Mouse (Mus musculus) G1E (cell line): ENCODE data around the gene Slc13a2. TPM values are rescaled to one million over a fixed set of nuclear protein-coding genes. Genes with fewer than 3 reads are reported as not detected.

Experiments
- ATAC-seq: 2 replicates; pipeline ENCODE4 v1.8.0; 2016; ENCODE audit warnings: mild to moderate bottlenecking; ENCODE audit not compliant: insufficient number of reproducible peaks, poor library complexity, low FRiP score, severe bottlenecking; ENCODE audit errors: extremely low read depth
- DNase-seq: peaks from one replicate; pipeline ENCODE4 v3.0.0; 2012; ENCODE audit warnings: low spot score
- H3K27me3 ChIP-seq: 2 replicates; pipeline ENCODE4 v1.6.1; 2012; ENCODE audit warnings: mild to moderate bottlenecking, low read length, inconsistent platforms; ENCODE audit not compliant: insufficient read depth
- H3K36me3 ChIP-seq: replicated peaks from 2 replicates; pipeline ENCODE3; 2012; ENCODE audit warnings: mild to moderate bottlenecking, inconsistent platforms
- H3K4me1 ChIP-seq: 2 replicates; pipeline ENCODE4 v1.6.1; 2012; ENCODE audit warnings: low read depth, low read length, inconsistent platforms, mixed read lengths; ENCODE audit not compliant: insufficient read depth
- H3K4me3 ChIP-seq: 2 replicates; pipeline ENCODE4 v1.5.1; 2012; ENCODE audit warnings: low read depth, mild to moderate bottlenecking, inconsistent platforms, low read length, moderate library complexity, mixed read lengths
- H3K9me3 ChIP-seq: replicated peaks from 2 replicates; pipeline ENCODE4 v1.6.1; 2012; ENCODE audit warnings: inconsistent platforms
- CTCF ChIP-seq: IDR thresholded peaks from 2 replicates; pipeline ENCODE4 v1.5.1; 2012; ENCODE audit warnings: low read depth, low read length, inconsistent platforms, mixed read lengths
- GATA1 ChIP-seq: IDR thresholded peaks from 2 replicates; pipeline ENCODE4 v1.6.1; 2012; ENCODE audit warnings: borderline replicate concordance, low read length, inconsistent platforms, mixed read lengths
- GATA2 ChIP-seq: IDR thresholded peaks from 2 replicates; pipeline ENCODE4 v1.6.1; 2012; ENCODE audit warnings: low read depth, low read length, inconsistent platforms, borderline replicate concordance
- POLR2AphosphoS5 ChIP-seq: IDR thresholded peaks from 2 replicates; pipeline ENCODE4 v1.6.1; 2012; ENCODE audit warnings: low read depth, low read length, inconsistent platforms; ENCODE audit not compliant: insufficient replicate concordance
- TAL1 ChIP-seq: conservative IDR thresholded peaks from 2 replicates; pipeline ENCODE4 v1.6.1; 2012; ENCODE audit warnings: low read depth, low read length, inconsistent platforms, mixed read lengths
- polyA plus RNA-seq: library from polyadenylated mRNA; stranded (reverse); fragments of >175 nt; gene quantifications from 2 replicates; pipeline ENCODE4 v1.2.3, GENCODE M21; 2012
- total RNA-seq, 2 experiments: library from RNA; stranded (forward) in 1 of 2; stranded (reverse) in 1 of 2; fragments of 200-1000 nt in 1 of 2; fragments of >200 nt in 1 of 2; fragmentation: Nextera tagmentation in 1 of 2; gene quantifications; 2 replicates each; pipeline ENCODE4 v1.2.3; 2014 to 2017

The Slc13a2 gene
- total and polyA plus RNA-seq, 3 experiments = not detected

- Histone ChIP-seq H3K9me3 (no peaks in the 10 kb centered on the region), H3K4me3 (no peak overlapping the region), H3K36me3 (no peaks in the 10 kb centered on the region), H3K27me3 (peaks cover 36% of the 10 kb centered on the region), H3K4me1 (0 out of 2 replicates have a peak, but pooled peaks cover 2% of the 10 kb centered on the region)
- ATAC-seq (no peak), DNase-seq (no peak)
- TF ChIP-seq TAL1 (no peak), CTCF (no peak), POLR2AphosphoS5 (no peak), GATA2 (no peak), GATA1 (no peak)
Observed at GRCm38 (mm10) chr11:78412324-78412850, 9.6 kb downstream of the Slc13a2 start.

GRCm38 (mm10) chr11:78411606-78412323, 10.3 kb downstream of the Slc13a2 start:
- DNase-seq (no peak), ATAC-seq (no peak)
- TF ChIP-seq GATA2 = no peak
- no peak for TF ChIP-seq POLR2AphosphoS5
- TF ChIP-seq GATA1 = no peak
- TF ChIP-seq TAL1 = no peak
- no peak for TF ChIP-seq CTCF
- H3K36me3 ChIP-seq = no peaks in the 10 kb centered on the region
- H3K4me3 ChIP-seq = no peak overlapping the region
- H3K4me1 ChIP-seq = 0 out of 2 replicates have a peak, but pooled peaks cover 2% of the 10 kb centered on the region
- H3K9me3 ChIP-seq = no peaks in the 10 kb centered on the region
- H3K27me3 ChIP-seq = peaks cover 30% of the 10 kb centered on the region

GRCm38 (mm10) chr11:78408256-78409240, 13.5 kb downstream of the Slc13a2 start:
- H3K9me3 ChIP-seq = no peaks in the 10 kb centered on the region
- H3K27me3 ChIP-seq = peaks cover 24% of the 10 kb centered on the region
- 0 out of 2 replicates have a peak, but pooled peaks cover 2% of the 10 kb centered on the region for H3K4me1 ChIP-seq
- no peak for DNase-seq
- TF ChIP-seq GATA2 (no peak), TAL1 (no peak), GATA1 (no peak), POLR2AphosphoS5 (no peak), CTCF (no peak)
- no peak for ATAC-seq
- no peak overlapping the region for H3K4me3 ChIP-seq
- no peaks in the 10 kb centered on the region for H3K36me3 ChIP-seq

- no peak for TF ChIP-seq CTCF
- no peak for TF ChIP-seq POLR2AphosphoS5
- no peak for TF ChIP-seq GATA1
- TF ChIP-seq GATA2 = no peak
- TF ChIP-seq TAL1 = no peak
- peaks cover 34% of the 10 kb centered on the region for H3K27me3 ChIP-seq
- H3K4me3 ChIP-seq = no peak overlapping the region
- H3K4me1 ChIP-seq = no peaks in the 10 kb centered on the region
- H3K9me3 ChIP-seq = no peaks in the 10 kb centered on the region
- H3K36me3 ChIP-seq = no peaks in the 10 kb centered on the region
- no peak for DNase-seq
- no peak for ATAC-seq
Observed at GRCm38 (mm10) chr11:78402062-78402461, 20.0 kb downstream of the Slc13a2 start.

GRCm38 (mm10) chr11:78401469-78401868, 20.5 kb downstream of the Slc13a2 start:
- ATAC-seq = no peak
- H3K36me3 ChIP-seq = no peaks in the 10 kb centered on the region
- H3K9me3 ChIP-seq = no peaks in the 10 kb centered on the region
- no peak overlapping the region for H3K4me3 ChIP-seq
- TF ChIP-seq TAL1 = no peak
- TF ChIP-seq CTCF = no peak
- TF ChIP-seq POLR2AphosphoS5 = no peak
- no peak for TF ChIP-seq GATA1
- no peak for TF ChIP-seq GATA2
- H3K4me1 ChIP-seq = no peaks in the 10 kb centered on the region
- H3K27me3 ChIP-seq = peaks cover 38% of the 10 kb centered on the region
- DNase-seq = no peak
